Mouse (Mus musculus) brain, embryonic 14.5 days (tissue): ENCODE measurements at regions not wholly inside any gene's neighbourhood (a gene's known extent, or its start where the extent isn't known, plus 50 kb on each side); places are given as distances from the start of the nearest gene placed in this dataset.

Experiments used
- DNase-seq: peaks from one replicate; pipeline ENCODE4 v3.0.0-alpha.2; 2011; ENCODE audit warnings: low read depth
- CTCF ChIP-seq: fragments of 200-500 bp; IDR thresholded peaks from 2 replicates; pipeline ENCODE4 v1.5.1; 2012; ENCODE audit warnings: inconsistent platforms, mild to moderate bottlenecking, moderate library complexity, borderline replicate concordance; ENCODE audit not compliant: insufficient read depth, insufficient read length; ENCODE audit errors: extremely low read depth
- POLR2A ChIP-seq: fragments of 200-500 bp; IDR thresholded peaks from 2 replicates; pipeline ENCODE4 v1.6.1; 2012; ENCODE audit warnings: mild to moderate bottlenecking, inconsistent platforms, borderline replicate concordance; ENCODE audit not compliant: poor library complexity, insufficient read depth, insufficient read length, severe bottlenecking; ENCODE audit errors: extremely low read depth

DNA sequence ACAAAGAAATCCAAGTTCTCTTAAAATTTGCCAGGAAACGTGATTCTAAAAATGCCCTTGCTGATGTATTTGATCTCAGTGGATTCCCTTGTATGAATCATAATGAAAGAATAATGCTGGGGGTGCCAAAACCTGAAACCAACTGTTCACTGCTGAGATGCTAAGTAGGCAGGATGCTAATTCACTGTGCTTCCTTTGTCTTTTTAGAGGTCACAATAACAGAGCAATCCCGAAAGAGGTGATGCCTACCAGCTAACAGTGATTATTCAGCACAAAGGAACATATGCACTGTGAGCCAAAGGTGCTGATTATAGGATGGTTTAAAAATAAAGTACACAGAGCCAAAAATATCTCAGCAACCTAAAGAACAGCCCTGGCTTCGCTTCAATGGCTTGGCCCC is 344.9 kb downstream of the Jrkl start:
- TF ChIP-seq CTCF (no peak), POLR2A (no peak)
- DNase-seq: peak; percentile 23

DNA sequence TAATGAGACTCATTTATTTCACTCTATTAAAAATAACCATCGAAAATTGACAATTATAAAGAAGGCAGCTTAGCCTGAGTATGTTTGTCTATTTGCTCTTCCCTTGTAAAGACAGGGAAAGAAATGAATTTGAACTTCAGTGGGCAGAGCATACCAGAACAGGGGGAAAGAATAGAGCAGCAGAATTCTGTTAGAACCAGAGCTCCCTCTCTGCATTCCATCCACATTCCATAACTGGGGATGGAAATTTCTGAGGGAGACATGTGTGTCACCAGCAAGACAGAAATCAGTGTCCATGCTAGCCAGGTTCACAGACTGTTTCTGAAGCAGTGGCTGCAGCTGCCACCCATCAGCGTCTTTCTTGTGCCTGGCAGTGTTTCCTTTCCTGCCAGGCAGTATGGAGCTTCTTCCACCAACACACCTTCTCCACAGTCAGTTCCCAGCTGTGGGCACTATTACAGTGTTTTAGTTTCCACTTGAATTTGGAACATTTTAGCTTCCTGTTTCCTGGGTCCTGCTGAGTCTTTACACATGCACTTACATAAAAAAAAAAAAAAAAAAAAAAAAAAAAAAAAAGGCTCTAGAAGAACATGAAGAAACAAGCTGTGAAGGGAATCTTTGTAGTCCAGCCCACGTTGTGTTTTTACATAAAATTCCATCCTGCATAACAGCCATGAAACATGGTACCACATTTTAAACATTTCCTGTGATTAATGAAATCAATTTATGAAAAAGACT is 365.7 kb downstream of the Jrkl start:
- no peak for DNase-seq
- TF ChIP-seq POLR2A: no peak

DNA sequence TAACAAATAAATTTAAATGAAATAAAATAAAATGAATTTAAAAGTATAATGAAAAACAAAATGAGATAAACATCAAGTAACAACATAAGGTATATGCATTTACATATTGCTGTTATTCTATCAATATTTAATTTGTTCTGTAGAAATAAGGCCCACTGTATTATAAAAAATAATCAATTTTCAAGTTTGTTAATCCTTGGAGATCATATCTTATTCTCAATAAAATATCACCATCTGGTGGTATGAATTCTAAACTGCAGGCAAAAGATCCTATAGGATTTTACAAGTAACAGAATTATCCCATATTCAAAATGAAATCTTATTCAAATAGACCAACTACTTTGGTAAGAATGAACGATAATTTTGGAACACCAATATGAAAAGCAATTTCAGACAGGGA is 369.1 kb downstream of the Jrkl start:
- TF ChIP-seq CTCF (no peak), POLR2A (no peak)
- DNase-seq: peak; percentile 58

DNA sequence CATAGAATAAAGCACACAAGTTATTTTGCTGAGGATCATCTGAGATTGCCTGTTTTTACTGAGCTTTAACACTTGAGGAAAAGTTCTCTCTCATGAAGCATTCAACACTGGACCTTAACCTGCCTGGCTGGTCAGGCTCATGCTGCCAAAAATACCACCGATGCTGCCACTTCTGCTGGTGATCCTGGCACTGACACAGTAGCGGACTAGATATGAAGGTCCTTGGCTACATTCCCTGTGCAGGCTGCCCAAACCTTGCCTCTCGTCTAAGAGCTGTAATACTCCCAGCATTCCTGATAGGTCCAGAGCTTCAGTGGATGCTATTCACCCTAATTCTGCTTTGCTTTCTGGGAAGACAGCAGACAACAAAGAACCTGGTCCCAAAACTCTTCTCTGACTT is 374.7 kb downstream of the Jrkl start:
- TF ChIP-seq POLR2A (no peak), CTCF (no peak)
- no peak for DNase-seq
